Mouse (Mus musculus) kidney, adult 2 months (tissue): ENCODE results near the gene Sh2b3. TPM values are rescaled to one million over a fixed set of nuclear protein-coding genes. Genes with fewer than 3 reads are reported as not detected.

Source experiments
- DNase-seq: peaks from one replicate; pipeline ENCODE4 v3.0.0; 2021
- H3K27ac ChIP-seq: fragments of 200-500 bp; 2 replicates; pipeline ENCODE4 v1.5.1; 2012; ENCODE audit warnings: low read depth, low read length, control low read depth, inconsistent platforms; ENCODE audit not compliant: insufficient read depth
- H3K27me3 ChIP-seq: fragments of 200-500 bp; replicated peaks from 2 replicates; pipeline ENCODE4 v1.6.1; 2012; ENCODE audit warnings: mild to moderate bottlenecking, moderate library complexity, low read length, inconsistent platforms; ENCODE audit not compliant: control insufficient read depth, insufficient read depth
- H3K36me3 ChIP-seq: fragments of 200-500 bp; 2 replicates; pipeline ENCODE4 v1.6.1; 2012; ENCODE audit warnings: mild to moderate bottlenecking, moderate library complexity, low read length, inconsistent platforms; ENCODE audit not compliant: control insufficient read depth, insufficient read depth
- H3K4me1 ChIP-seq: fragments of 200-500 bp; 2 replicates; pipeline ENCODE4 v1.6.1; 2011; ENCODE audit warnings: low read length; ENCODE audit not compliant: control insufficient read depth, insufficient read depth
- H3K4me3 ChIP-seq: fragments of 200-500 bp; 2 replicates; pipeline ENCODE4 v1.5.1; 2011; ENCODE audit warnings: mild to moderate bottlenecking, low read depth, low read length, control low read depth; ENCODE audit not compliant: insufficient read depth
- CTCF ChIP-seq: fragments of 200-500 bp; conservative IDR thresholded peaks from 2 replicates; pipeline ENCODE4 v1.5.1; 2011; ENCODE audit warnings: low read depth, mild to moderate bottlenecking, control low read depth, low read length, moderate library complexity, mixed read lengths; ENCODE audit not compliant: insufficient read depth, insufficient read length
- POLR2A ChIP-seq: fragments of 200-500 bp; IDR thresholded peaks from one replicate; pipeline ENCODE4 v1.6.1; 2011; ENCODE audit warnings: low read depth, low read length, control low read depth
- WGBS: fragments of 180-500 bp; shearing (Covaris S2); methylation state at CpG from one replicate; pipeline ENCODE4 v1.1.7; 2018; 5-methylcytosine and 5-hydroxymethylcytosine counted together
- polyA plus RNA-seq: library from polyadenylated mRNA; depleted of rRNA; stranded (reverse); fragments of >200 nt; gene quantifications from 2 replicates; pipeline ENCODE4 v1.2.3, GENCODE M21; 2012

Gene Sh2b3
- polyA plus RNA-seq, 1 experiment, result 19.7 TPM

GRCm38 (mm10) chr5:121823668-121824067 lies 13.8 kb downstream of the Sh2b3 start:
- H3K36me3 ChIP-seq, result no peaks in the 10 kb centered on the region; the same call in 1 of the 2 replicates
- no peaks in the 10 kb centered on the region for H3K27me3 ChIP-seq
- H3K27ac ChIP-seq, result no peak overlapping the region
- TF ChIP-seq POLR2A (no peak), CTCF (no peak)
- 100% methylated on average over 1 of the region's 1 CpGs for WGBS
- no peak overlapping the region for H3K4me3 ChIP-seq
- no peaks in the 10 kb centered on the region for H3K4me1 ChIP-seq
- no peak for DNase-seq

- TF ChIP-seq CTCF (no peak), POLR2A (no peak)
- WGBS, result 53% methylated on average over 7 of the region's 7 CpGs
Observed at GRCm38 (mm10) chr5:121822786-121823505, 14.5 kb downstream of the Sh2b3 start.

GRCm38 (mm10) chr5:121821552-121821951 lies 15.9 kb downstream of the Sh2b3 start:
- Histone ChIP-seq H3K36me3 (peaks cover 1% of the 10 kb centered on the region; the same call in 1 of the 2 replicates), H3K4me1 (no peaks in the 10 kb centered on the region), H3K27me3 (no peaks in the 10 kb centered on the region), H3K27ac (no peak overlapping the region), H3K4me3 (no peak overlapping the region)
- 57% methylated on average over 5 of the region's 5 CpGs for WGBS
- DNase-seq, result no peak
- TF ChIP-seq POLR2A (no peak), CTCF (no peak)

More at GRCm38 (mm10) chr5:121822786-121823505, 14.5 kb downstream of the Sh2b3 start:
- no peaks in the 10 kb centered on the region for H3K4me1 ChIP-seq
- peak; percentile 1 for DNase-seq
- no peak overlapping the region for H3K27ac ChIP-seq
- H3K27me3 ChIP-seq, result no peaks in the 10 kb centered on the region
- H3K4me3 ChIP-seq, result no peak overlapping the region
- peaks cover 1% of the 10 kb centered on the region; the same call in 1 of the 2 replicates for H3K36me3 ChIP-seq

GRCm38 (mm10) chr5:121821116-121821515 lies 16.3 kb downstream of the Sh2b3 start:
- H3K27ac ChIP-seq, result no peak overlapping the region
- no peak for TF ChIP-seq POLR2A
- TF ChIP-seq CTCF, result no peak
- peak; percentile 11 for DNase-seq
- no peaks in the 10 kb centered on the region for H3K4me1 ChIP-seq
- no peaks in the 10 kb centered on the region for H3K27me3 ChIP-seq
- peaks cover 1% of the 10 kb centered on the region; the same call in 1 of the 2 replicates for H3K36me3 ChIP-seq
- WGBS, result 76% methylated on average over 5 of the region's 5 CpGs
- H3K4me3 ChIP-seq, result no peak overlapping the region

GRCm38 (mm10) chr5:121820657-121821056 lies 16.8 kb downstream of the Sh2b3 start:
- peaks cover 1% of the 10 kb centered on the region; the same call in 1 of the 2 replicates for H3K36me3 ChIP-seq

GRCm38 (mm10) chr5:121820161-121820560 lies 17.3 kb downstream of the Sh2b3 start:
- Histone ChIP-seq H3K4me3 (no peak overlapping the region), H3K27ac (no peak overlapping the region), H3K4me1 (no peaks in the 10 kb centered on the region), H3K27me3 (no peaks in the 10 kb centered on the region), H3K36me3 (peaks cover 1% of the 10 kb centered on the region; the same call in 1 of the 2 replicates)
- 57% methylated on average over 2 of the region's 2 CpGs for WGBS
- peak; percentile 22 for DNase-seq
- TF ChIP-seq POLR2A (no peak), CTCF (no peak)

More at GRCm38 (mm10) chr5:121820657-121821056, 16.8 kb downstream of the Sh2b3 start:
- no peak for TF ChIP-seq POLR2A
- DNase-seq, result peak; percentile 4
- WGBS, result 44% methylated on average over 3 of the region's 3 CpGs
- Histone ChIP-seq H3K27ac (no peak overlapping the region; the same call in 1 of the 2 replicates), H3K4me1 (no peaks in the 10 kb centered on the region), H3K4me3 (no peak overlapping the region), H3K27me3 (no peaks in the 10 kb centered on the region)

- 66% methylated on average over 5 of the region's 5 CpGs for WGBS
- H3K4me1 ChIP-seq, result no peaks in the 10 kb centered on the region
- no peak for DNase-seq
- no peak overlapping the region for H3K4me3 ChIP-seq
- no peak overlapping the region for H3K27ac ChIP-seq
- peaks cover 1% of the 10 kb centered on the region; the same call in 1 of the 2 replicates for H3K36me3 ChIP-seq
- H3K27me3 ChIP-seq, result no peaks in the 10 kb centered on the region
- TF ChIP-seq POLR2A (no peak), CTCF (no peak)
Observed at GRCm38 (mm10) chr5:121819559-121819958, 17.9 kb downstream of the Sh2b3 start.
